Mouse (Mus musculus) adrenal gland, adult 18-20 months (tissue): ENCODE results near the gene Slc38a2. TPM values are rescaled to one million over a fixed set of nuclear protein-coding genes. Genes with fewer than 3 reads are reported as not detected.
A peak's percentile ranks its signal among the peaks of the same experiment; 100 is the strongest.

ENCODE experiments used
- DNase-seq, 2 experiments: peaks; one replicate each; pipeline ENCODE4 v3.0.0; 2021 to 2022; ENCODE audit warnings: low spot score in 2 of 2
- total RNA-seq, 2 experiments: library from RNA; stranded (reverse); gene quantifications; 1 replicate in 1 of 2; 2 replicates in 1 of 2; pipeline ENCODE4 v1.2.3; 2021

The Slc38a2 gene
- total RNA-seq, 2 experiments from 2014 or later = 103 to 210 TPM

DNA sequence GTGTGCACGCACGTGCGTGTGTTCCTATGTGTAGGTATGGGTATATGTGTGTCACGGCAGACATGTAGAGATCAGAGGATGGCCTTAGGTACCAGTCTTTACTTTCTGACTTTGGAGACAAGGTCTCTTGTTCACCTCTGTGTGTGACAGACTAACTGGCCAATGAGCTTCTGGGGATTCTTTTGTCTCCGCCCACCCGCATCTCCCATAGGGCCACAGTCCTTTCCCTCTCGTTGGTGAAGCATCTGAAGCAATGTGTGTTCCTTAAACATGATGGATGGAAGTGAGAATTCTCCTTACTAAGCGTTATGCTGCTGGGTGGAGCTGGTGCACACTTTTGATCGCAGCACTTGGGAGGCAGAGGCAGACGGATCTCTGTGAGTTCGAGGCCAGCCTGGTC lies 24.5 kb downstream of the Slc38a2 start:
- no peak for DNase-seq

DNA sequence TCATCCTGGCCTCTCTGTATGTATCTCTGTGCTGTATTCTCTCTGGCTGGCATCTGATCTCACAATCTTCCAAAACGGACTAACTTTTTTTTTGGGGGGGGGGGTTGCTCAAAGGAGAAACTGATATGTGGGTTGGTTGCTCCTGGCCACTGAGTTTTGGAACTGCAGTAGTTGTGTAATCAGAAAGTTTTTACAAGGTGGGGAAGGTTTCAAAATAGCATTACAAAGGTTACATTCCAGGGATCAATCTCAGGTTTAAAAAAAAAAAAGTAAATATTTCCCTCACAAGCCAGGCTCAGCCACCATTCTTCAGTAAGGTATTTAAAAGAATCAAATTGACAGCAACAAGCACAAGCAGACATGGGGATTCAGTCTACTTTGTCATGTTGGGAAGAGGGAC lies 25.4 kb downstream of the Slc38a2 start:
- no peak for DNase-seq

DNA sequence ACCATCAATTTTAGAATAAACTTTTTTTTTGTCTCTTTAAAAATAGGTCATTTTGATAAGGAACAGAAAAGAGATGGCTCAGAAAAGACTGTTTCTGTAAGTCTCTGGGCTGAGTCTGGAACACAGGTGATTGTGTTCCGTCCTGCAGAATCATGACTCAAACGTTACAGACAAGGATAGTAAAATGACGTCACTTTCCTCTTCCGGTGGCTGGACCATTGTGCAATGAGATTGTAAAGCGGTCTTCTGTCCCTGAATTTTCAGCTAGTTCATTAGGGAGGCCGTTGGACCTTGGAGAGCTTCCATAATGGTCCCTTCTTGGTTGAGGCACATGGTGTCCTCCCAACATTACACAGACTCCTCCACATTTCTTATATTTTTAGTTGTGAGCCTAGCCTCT lies 29.8 kb downstream of the Slc38a2 start:
- no peak for DNase-seq

DNA sequence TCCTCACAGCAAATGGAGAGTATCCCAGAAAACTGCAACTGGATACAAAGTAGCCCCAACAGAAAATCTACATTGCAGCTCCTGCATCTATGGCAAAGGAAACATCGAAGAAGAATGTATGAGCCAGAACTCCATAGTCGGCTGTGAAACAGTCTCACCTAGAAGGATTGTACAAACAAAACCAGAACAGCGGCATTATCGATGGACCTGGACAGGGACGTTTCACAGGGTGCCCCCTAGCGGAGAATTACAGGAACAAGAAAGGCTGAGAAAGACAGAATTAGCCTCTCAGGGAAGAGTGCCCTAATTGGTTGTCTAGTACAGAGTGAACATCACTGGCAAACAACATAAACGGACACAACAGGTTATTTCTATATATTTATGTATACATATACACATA lies 32.9 kb downstream of the Slc38a2 start:
- peak; percentile 49 to 52 for DNase-seq

DNA sequence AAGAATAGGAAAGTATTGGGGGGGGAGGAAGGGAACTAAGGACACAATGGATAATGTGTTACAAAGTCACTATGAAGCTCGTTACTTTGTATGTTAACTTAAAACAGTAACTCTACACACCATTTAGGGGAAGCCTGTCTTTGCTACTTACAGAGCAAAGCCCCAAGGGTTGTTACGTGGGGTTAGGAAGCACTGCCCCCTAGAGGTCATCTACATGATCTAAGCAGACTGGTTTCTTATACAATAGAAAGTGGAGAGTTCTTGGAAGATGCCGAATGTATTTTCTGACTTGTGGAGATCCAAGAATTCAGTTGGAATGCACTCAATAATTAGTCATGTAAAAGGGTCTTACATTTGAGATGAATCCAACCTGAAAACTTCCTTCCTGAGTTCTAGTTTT lies 33.6 kb downstream of the Slc38a2 start:
- DNase-seq = peak; percentile 45 to 59

DNA sequence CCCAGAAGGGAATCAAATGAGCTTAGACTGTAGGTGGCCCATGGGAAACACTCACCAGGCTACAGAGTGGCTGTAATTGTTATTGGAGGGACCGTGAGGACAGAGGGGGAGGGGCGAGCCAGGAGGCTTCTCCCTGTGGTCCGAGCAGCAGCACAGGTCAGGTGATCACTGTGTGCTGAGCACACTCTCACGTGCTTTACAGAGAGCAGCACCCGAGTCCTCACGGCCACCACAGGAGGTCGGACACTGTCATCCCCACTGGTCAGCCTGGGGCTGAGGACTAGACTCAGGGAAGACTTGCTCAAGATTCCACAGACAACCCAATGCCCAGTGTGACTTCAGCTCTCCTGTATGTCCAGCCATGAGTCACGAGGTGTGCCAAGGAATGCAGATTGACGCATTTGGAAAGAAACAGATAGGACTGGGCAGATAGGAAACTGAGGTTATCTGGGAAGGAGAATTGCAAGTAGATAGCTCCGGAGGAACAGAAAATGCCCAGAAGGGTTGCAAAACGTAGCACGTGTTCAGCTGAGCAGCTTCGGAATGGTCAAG lies 38.9 kb downstream of the Slc38a2 start:
- no peak for DNase-seq

DNA sequence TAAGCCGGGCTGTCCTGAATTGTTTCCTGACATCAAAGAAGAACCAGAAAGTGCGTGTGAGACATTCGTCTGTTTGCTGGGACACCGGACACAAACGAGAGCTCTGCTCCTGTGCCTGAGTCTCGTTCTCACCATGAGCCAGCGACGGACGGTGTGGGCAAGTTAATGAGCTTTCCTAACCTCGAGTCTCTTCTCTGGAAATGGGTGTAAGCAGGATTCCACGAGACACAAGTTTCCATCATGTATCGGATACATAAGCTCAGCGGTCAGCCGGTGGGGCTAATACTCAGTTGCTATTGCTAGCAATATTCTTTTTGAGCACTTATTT lies 41.3 kb downstream of the Slc38a2 start:
- DNase-seq = no peak

DNA sequence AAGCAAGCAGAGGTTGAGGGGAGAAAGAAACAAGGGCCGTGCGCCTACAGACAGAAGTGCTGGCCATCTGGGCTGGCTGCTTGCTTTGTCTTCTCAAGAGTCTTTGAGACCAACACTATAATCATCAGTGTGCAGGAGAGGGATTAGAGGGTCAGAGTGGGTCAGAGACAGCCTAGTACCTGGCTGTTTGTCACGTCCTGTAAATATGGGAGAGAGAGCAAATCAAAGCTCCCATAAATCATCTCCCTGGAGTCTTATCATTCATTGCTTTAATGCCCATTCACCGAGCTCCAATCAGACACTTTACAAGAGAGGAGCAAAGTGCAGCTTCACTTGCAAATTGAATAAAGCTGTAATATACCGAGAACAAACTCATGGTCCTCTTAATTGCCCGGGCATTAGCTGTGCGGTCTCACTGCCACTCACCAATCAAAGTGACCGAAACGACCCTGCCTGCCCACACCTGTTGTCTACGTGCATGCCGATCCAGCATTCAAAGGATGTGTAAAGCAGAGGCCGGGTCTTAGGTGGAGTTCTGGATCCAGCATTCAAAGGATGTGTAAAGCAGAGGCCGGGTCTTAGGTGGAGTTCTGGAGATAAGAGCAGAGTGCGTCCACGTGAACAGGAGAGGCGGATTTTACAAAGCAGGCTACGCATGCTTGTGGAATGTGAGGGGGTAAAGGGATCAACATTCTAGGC lies 41.8 kb downstream of the Slc38a2 start:
- no peak for DNase-seq

DNA sequence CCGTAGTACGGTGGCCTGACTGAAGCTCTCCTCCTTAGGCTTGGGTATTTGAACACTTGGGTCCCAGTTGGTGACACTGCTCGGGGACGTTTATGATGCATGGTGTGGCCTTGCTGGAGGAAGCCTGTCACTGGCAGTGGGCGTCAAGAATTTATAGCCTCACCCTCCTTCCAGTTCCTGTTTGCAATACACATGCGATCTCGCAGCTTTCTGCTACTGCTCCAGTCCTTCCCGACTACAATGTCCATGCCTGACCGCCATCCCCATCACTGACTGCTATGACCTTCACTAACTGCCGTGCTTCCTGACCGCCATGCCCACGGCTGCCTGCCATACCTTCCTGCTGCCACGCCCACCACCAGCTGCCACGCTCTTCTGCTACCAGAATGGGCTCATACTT lies 44.0 kb downstream of the Slc38a2 start:
- no peak for DNase-seq

DNA sequence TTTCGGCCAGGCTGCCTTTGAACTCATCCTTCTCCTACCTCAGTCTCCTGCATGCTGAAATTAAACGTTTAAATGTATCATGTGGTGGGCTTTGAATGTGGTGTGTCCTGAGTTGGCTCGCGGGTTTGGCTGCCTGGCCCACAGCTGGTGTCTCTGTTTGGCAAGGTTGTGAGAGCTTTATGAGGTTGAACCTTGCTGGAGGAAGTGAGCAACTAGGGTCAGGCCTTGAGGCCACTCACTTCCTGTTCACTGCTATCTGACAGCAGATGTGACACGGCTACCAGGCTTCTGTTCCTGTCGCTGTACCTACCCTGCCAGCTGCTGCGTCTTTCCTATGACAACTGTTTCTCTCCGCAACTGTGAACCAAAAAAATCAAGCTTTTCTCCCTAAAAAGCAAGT lies 44.8 kb downstream of the Slc38a2 start:
- no peak for DNase-seq

DNA sequence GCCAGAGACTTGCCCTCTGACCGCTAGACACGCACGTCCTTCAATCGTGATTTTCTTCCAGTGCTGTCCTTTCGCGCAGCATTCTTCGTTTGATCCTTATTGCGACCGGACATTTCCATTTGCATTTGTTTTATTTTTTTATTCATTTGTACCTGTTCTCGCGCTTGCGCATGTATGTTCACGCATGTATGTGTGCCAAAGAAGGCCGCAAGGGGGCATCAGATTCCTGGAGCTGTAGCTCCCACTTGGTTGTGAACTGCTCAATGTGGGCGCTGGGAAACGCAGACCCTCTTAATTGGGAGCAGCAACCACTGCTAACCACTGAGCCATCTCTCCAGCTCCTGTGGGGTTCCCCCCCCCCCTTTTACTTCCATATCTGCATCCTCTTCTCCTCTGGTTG lies 46.5 kb downstream of the Slc38a2 start:
- no peak for DNase-seq

DNA sequence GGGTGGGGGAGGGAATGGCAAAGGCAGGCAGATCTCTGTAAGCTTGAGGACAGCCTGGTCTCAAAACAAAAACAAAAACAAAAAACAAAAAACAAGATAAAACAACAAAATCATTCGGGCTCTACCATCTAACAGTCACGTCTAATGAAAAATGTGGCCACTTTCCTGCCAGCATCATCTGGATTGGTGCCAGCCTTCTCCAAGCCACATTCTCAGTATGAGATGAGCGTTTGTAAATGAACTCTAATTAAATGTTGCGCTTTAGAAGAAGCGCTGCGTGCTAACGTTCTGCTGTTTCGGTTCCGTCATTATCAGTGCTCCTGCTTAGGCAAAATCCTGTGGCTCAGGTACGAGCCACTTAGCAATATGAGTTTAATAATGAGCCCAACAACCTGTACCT lies 47.0 kb downstream of the Slc38a2 start:
- no peak for DNase-seq

DNA sequence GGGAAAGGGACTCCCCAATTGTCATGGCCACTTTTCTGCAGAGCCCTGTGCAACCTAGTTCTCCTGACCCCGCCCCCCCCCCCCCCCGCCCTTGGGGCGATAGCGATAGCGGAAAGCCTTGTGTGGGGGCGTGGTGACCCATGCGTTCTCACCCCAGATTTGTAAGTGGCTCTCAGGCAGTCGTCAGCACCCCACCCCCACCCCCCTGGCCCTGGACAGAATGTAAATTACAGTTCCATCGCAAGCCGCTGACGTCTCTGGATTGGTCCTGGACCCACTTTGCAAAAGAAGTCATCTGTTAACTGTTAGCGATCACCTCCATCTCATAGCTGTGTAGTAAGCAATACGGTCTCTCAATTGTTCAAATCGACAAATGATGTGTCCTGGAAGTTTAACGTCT lies 52.2 kb downstream of the Slc38a2 start:
- no peak for DNase-seq

DNA sequence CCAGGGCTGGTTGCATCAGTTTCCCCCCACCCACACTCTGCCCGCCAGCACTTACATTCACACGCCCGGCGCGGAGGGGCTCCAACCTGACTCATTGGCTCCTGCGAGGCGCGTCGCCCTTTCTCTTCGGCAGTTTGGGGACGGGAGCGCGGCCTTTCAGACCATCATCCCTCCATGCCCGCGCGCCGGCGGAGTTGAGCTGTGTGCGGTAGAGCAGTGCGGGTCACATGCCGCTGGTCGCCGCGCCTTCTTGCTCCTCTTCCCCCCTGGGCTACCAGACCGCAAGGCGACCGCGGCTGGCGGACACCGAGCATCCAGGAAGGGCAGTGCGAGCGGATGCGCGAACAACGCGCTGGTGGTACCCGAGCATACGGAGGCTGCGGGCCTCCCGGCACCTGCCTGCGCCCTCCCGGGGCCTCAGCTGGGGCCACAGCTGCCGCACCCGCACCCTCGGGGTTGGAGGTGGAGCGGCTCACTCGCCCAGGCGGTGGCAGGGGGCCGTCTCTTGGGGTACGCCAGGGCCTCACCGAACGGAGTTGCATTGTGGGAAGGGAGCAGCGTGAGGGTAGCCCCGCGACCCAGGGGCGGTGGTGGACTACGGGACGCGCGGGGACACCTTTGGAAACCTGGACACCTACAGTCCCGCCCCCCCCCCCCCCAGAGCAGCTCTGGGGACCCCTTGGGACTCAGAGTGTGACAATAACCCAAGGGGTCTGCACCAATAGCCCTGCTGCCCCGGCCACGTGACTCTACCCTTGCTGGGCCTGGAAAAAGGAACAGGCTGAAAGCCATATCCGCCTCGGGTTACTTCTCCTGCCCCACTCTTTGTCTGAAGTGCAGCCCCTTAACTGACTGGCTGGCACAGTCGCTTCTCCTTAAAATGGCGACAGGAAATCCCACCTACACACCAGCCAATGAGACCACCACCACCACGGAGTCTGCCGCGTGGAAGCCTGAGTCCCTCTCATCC lies 56.8 kb downstream of the Slc38a2 start, which contains the start of gene Slc38a1:
TSS of gene Slc38a1 (minus strand) at position 478 of the 970 bp plus-strand sequence.
- DNase-seq = peak in 1 of 2 experiments; percentile 39

DNA sequence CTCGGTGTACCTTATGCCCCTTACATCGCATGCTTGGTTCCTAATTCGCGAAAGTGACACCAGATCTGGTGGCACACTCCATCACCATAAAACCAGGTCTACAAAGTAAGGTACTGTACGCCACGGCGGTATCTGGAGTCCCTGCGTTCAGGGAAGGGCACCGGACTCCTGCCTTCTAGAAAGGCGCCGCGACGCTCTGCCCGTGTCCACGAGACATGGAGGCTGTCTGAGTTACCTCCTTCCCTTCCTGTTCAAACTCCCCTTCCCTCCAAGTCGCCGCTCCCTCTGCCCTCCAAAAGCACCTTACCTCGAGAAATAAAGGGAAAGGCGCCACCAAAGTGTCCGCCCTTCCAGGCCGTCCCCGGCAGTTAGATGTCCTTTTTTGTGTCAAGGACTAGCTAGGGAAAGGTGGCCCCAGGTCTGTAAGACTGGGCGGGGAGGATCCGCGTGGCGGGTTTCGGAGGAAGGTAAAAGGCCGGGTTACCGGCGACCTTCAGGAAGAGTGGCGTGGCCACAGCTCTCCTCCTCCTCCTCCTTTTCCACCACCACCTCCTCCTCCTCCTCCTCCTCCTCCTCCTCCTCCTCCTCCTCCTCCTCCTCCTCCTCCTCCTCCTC lies 57.6 kb downstream of the Slc38a2 start:
- DNase-seq = no peak

DNA sequence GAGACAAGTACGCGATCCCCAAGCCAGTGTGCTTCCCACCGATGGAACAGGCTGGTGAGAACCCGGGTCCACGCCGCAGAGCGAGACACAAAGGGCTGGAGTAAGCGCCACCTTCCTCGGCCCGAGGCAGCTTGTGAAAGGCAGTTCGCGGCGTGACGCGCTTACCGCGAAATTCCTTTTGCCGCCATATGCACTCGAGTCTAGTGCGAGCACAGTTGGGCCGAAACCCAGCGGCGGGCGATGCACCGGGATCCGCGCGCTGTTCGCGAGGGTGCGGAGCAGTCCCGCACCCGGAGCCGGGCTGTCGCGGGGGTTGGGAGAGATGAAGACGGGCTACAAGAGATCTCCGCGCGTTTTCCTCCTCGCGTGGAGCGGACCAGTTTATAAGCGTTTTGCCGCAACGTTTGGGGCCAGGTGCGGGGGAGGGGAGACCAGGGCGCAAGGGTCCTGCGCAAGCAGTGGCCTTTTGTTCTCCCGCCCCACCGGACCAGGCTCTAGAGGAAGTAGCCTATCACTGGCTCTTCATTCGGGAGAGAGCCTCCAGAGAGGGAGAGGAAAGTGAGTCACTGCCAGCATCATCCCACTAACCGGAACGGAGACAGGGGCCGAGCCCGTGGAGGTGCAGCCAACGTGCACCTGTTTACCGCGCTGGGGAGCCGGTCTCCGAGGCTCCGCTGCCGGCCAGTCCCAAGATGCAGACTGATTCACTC lies 58.3 kb downstream of the Slc38a2 start:
- peak; percentile 39 to 52 for DNase-seq

DNA sequence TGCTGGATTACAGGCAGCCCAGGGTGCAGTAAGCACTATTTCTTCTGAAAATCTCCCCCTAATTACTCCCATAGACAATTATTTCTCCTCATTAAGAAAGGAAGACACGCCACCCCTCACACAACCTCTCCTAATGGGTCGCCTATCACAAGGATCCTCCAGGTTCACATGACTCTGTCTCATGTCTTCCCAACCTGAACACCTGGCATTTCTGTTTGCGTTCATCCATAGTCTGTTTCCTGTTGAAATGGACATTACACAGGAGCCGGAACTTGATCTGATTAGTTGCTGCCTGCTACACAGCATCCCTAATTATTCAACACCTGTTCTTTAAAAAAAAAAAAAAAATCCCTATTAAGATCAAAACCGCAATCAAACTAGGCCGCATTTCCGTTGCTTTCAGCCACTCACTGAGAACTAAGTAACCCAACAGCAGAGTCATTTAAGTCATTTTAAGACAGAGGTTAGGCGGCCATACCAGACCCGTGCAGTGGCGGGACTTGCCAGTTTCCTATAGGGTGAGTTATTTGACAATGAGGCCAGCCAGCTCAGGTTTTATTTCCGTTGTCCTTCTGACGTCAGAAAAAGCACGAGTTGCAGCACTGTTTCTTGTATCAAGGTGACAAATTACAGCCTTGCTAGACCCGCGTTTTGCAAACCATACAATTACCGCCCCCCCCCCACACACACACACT lies 59.1 kb downstream of the Slc38a2 start:
- DNase-seq = no peak

DNA sequence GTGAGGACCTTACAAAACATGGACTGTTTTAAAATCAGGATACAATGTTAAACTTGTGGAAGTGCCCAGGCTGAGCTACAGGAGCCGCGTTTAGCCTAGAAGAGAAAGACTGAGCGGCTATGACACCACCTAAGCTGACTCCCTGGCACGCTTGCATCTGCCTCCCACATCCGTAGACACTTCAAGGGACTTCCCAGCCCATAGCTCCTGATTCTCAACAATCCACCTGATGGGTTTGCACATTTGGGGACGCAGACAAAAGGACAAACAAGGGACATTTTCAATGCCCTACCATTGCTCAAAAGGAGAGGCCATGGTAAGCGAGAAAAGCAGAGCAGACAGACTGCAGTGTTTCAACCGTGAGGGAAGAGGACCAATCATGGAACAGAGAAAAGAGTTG lies 59.9 kb downstream of the Slc38a2 start:
- no peak for DNase-seq

DNA sequence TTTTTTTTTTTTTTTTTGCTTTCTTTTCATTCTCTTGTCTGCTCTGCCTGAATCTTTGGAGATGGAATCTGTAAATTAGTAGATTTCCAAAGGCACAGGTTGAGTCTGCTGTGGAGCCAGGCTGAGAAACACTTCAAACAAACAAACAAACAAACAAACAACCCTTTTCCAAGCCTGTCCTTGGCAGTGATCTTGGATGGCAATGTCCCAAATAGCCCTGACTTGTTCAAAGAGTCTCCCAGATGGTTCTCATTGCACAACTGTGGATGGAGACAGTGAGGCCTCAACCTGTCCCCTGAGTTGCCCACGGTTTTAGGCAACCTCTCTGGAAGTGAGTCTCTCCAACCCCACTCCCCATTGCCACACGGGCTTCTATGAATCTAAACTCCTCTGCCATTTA lies 60.9 kb downstream of the Slc38a2 start:
- no peak for DNase-seq

DNA sequence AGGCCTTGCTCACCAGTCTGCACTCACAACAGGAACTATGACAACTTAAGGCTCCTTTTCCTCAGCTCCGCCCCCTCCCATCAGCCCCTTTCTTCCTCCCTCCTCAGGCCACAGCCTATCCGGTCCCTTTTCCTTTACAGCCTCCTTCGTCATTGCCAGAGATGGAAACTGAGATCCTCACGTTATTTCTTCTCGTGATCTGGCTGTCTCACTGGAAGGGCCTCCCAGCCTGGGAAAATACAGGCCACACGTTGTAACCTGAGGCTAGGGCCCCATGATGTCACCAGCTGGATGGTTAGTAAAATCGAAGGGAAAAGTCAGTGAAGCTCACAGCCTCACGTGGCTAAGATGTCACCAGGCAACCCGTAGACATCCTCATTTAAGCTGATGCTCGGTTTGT lies 61.4 kb downstream of the Slc38a2 start:
- DNase-seq = no peak
